Mouse (Mus musculus): ENCODE data around the gene Pcp4l1.

Pcp4l1 gene

GRCm38 (mm10) chr1:171221281-171222193, 25.5 kb upstream of the Pcp4l1 start:
- peak; percentile 21 for DNase-seq (ENCODE audit: low spot score)

- peak; percentile 89 for DNase-seq (ENCODE audit: low spot score)
Observed at GRCm38 (mm10) chr1:171220871-171221270, 24.8 kb upstream of the Pcp4l1 start.

- no peak for DNase-seq (ENCODE audit: low spot score)
Observed at GRCm38 (mm10) chr1:171216241-171216955, 20.3 kb upstream of the Pcp4l1 start.

GRCm38 (mm10) chr1:171213801-171214496, 17.9 kb upstream of the Pcp4l1 start, which contains the start of gene Nr1i3:
TSS of gene Nr1i3 (plus strand) at chr1:171213970.
- DNase-seq (ENCODE audit: low spot score) = no peak

GRCm38 (mm10) chr1:171212854-171213253, 16.8 kb upstream of the Pcp4l1 start:
- DNase-seq (ENCODE audit: low spot score) = no peak

GRCm38 (mm10) chr1:171209409-171209808, 13.3 kb upstream of the Pcp4l1 start:
- no peak for DNase-seq (ENCODE audit: low spot score)

- no peak for DNase-seq (ENCODE audit: low spot score)
Observed at GRCm38 (mm10) chr1:171205704-171206493, 9.8 kb upstream of the Pcp4l1 start.

- no peak for DNase-seq (ENCODE audit: low spot score)
Observed at GRCm38 (mm10) chr1:171204249-171204644, 8.2 kb upstream of the Pcp4l1 start.

- DNase-seq (ENCODE audit: low spot score) = no peak
Observed at GRCm38 (mm10) chr1:171203471-171204248, 7.6 kb upstream of the Pcp4l1 start.

- no peak for DNase-seq (ENCODE audit: low spot score)
Observed at GRCm38 (mm10) chr1:171200769-171201168, 4.7 kb upstream of the Pcp4l1 start.

GRCm38 (mm10) chr1:171199532-171199931, 3.5 kb upstream of the Pcp4l1 start:
- no peak for DNase-seq (ENCODE audit: low spot score)

GRCm38 (mm10) chr1:171195046-171195822, 834 bp downstream of the Pcp4l1 start:
- peak; percentile 18 for DNase-seq (ENCODE audit: low spot score)

- DNase-seq (ENCODE audit: low spot score) = peak; percentile 37
Observed at GRCm38 (mm10) chr1:171193911-171194830, 1.9 kb downstream of the Pcp4l1 start.

- DNase-seq (ENCODE audit: low spot score) = peak; percentile 47
Observed at GRCm38 (mm10) chr1:171193093-171193840, 2.8 kb downstream of the Pcp4l1 start.

GRCm38 (mm10) chr1:171192283-171192682, 3.8 kb downstream of the Pcp4l1 start:
- no peak for DNase-seq (ENCODE audit: low spot score)

GRCm38 (mm10) chr1:171190832-171191231, 5.2 kb downstream of the Pcp4l1 start:
- no peak for DNase-seq (ENCODE audit: low spot score)

GRCm38 (mm10) chr1:171189476-171190114, 6.5 kb downstream of the Pcp4l1 start:
- DNase-seq (ENCODE audit: low spot score) = no peak

- no peak for DNase-seq (ENCODE audit: low spot score)
Observed at GRCm38 (mm10) chr1:171189046-171189445, 7.0 kb downstream of the Pcp4l1 start.
